Mouse (Mus musculus): ENCODE data around the gene Pitpnc1.

Pitpnc1 gene

GRCm38 (mm10) chr11:107237532-107237931 is 233.0 kb downstream of the Pitpnc1 start:
- no peak for ATAC-seq (ENCODE audit: low TSS enrichment)

- no peak for ATAC-seq (ENCODE audit: low TSS enrichment)
Observed at GRCm38 (mm10) chr11:107233252-107233890, 237.1 kb downstream of the Pitpnc1 start.

DNA sequence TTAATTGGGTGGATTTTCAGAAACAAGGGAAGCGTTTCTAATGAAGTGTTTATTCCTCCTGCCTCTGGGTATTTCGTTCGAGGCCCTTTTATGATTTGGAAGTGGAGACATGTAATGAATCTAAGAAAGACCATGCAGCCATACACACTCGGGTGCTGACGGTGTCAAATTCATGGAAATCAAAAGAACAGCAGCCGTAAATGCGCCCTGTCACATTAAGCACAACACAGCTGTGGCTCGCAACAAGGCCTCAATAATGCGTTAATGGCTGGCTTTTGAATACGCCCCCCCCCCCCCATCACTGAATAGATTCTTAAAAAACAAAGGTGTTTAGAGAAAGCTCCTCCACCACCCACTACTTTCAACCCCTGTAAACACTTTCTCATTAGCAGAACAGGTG is 240.4 kb downstream of the Pitpnc1 start:
- no peak for ATAC-seq (ENCODE audit: low TSS enrichment)

DNA sequence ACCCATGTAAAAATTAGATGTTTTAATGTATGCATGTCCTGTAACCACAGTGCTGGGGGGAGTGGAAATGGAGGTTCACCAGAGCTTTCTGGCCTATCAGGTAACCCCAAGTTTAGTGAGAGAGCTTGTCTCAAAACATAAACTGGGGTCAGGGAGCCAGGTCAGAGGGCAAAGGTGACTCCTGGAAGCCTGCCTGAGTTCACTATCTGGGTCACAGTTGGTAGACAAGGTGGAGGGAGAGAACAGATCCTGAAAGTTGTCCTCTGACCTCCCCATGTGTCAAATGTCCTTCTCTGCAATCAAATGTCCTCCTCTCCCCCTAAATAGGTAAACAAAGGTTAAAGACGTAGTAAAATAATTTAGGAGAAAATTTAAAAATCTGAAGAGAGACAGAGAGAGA is 244.1 kb downstream of the Pitpnc1 start:
- no peak for ATAC-seq (ENCODE audit: low TSS enrichment)

- ATAC-seq (ENCODE audit: low TSS enrichment) = no peak
Observed at GRCm38 (mm10) chr11:107226013-107226412, 244.5 kb downstream of the Pitpnc1 start.

DNA sequence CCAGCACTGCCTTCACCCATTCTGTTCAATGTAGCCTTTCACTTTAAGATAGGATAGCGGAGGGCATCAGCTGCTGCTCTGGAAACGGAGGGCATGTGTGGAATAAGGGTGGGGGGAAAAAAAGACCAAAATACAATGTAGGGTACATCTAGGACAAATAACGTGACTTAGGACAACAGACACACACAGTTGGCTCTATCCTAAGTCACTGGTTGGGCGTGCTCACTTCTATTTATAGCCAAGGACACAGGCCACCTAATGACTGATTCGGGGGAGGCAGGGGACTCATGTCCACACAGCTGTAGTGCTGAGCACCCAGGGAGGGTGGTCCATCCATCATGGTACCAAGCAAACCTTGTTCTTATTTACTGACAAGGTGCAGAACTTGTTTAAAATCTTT is 245.2 kb downstream of the Pitpnc1 start:
- no peak for ATAC-seq (ENCODE audit: low TSS enrichment)

DNA sequence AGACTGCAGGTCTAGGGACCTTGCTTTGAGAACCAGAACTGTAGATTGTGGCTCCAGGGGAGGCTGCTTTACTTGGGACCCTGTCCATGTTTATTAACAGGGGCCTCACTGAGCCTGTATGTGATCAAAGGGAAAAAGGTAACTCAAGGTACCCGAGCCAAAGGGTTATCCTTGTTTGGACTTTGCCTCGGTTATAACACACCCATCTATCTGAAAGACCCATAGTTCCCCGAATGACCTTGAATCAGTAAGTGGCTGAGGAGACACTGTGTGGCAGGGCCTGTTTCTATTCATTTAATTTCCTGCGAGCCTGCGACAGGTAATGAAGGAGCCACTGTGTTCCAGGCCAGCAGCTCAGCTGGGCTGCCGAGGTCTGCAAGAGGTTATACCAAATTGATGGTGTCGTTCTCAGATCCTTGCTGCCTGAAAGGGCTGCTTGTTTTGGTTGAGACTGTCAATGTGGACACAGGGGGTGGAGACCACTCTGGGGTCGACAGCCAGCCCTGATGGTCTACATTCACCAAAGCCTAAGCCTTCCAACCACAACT is 246.8 kb downstream of the Pitpnc1 start:
- no peak for ATAC-seq (ENCODE audit: low TSS enrichment)

DNA sequence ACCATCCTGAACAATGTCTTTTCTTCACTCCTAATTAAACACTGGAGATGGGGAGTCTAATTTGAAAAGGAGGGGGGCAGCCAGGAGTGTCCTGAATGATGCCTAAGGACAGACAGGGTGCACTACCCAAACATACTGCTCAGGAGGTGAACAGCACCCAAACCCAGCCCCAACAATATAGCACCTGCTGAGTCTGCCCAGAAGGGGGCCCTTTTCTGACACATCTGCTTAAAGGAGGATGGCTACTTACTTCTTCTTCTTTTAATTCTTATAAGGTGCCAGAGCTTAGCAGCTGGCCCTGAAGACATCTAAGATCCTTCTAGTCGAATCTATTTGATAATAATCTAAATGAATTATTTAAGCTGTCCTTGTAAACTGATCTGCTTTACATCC is 247.3 kb downstream of the Pitpnc1 start:
- no peak for ATAC-seq (ENCODE audit: low TSS enrichment)

DNA sequence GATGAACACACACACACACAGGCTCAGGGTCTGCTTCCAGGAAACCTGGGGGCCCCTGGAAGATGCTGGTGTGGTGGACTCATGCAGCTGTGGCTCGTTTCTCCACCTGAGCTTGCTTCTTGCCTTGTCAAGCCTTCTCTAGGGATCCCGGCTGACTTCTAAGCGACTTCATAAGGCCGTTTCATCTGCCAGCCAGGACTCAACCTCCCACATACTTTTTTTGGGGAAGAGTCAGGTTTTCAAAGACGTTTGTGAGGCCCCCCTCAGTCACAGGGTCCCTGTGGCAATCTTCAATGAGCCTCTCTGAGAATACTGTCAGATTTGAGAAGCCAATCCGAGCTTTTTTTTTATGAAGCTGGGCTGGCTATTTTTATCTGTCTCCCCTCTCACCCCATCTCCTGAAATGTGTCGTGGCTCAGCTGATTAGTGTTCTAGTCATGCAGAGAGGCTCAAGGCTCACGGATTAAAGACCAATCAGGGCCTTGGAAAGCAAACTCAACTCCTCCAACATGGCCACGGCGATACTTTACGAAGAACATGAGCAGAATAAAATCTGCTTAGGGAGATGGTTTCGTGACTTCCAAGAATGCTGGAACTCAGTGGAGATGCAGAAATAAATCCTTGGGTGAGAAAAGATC is 247.8 kb downstream of the Pitpnc1 start:
- ATAC-seq (ENCODE audit: low TSS enrichment) = no peak

DNA sequence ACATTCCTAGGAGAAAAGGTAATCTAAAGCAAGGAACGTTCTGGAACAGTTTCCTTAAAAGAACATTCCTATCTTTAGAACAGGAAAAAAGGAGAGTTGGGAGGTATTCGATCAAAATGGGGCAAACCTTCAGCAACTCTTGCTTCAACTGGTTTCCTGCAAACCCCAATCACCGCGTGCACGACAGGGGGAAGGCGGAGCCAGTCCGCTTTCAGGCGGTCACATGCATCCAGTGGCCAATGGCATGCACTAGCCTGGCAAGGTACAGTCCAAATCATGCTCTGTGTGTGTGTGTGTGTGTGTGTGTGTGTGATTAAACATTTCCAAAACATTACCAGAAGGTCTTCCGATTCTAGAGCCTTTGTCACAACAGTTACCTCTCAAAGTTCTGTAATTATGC is 255.4 kb downstream of the Pitpnc1 start:
- no peak for ATAC-seq (ENCODE audit: low TSS enrichment)

DNA sequence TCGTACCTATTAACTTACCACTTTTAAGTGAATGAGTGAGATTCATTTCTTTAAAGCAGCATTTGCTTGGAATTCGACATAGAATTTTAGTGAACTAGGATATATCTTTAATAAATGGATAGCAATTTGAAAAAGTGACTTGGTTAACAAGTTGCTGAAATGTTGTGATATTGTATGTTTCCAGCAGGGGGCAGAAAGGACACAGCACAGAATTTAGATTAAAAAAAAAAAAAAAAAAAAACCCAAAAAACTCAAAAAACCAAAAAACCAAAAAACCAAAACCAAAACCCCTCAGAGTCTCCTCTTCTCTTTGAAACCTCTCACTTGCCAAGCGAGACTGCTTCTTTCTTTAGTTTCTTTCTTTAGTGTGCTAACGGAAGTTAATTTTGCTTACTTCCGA is 256.8 kb downstream of the Pitpnc1 start:
- no peak for ATAC-seq (ENCODE audit: low TSS enrichment)

DNA sequence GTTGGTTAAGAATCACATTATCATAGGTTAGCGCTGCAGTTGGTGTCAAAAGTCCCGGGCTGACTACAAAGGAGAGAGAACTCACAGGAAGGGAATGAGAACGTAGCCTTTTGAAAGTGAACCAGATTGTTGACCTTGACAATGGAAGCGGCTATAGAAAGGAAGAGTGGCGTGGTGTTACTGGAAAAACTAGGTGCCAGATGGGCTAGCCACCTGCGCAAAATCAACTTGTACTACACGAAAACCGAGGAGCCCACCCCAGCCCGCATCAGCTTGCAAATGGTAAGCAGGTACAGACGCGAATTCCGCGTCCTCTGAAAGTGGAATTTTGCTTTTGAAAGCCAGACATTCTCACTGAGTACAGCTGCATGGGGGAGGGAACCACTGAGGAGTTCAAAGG is 260.7 kb downstream of the Pitpnc1 start:
- peak; percentile 27; the same call in 1 of the 2 replicates for ATAC-seq (ENCODE audit: low TSS enrichment)

DNA sequence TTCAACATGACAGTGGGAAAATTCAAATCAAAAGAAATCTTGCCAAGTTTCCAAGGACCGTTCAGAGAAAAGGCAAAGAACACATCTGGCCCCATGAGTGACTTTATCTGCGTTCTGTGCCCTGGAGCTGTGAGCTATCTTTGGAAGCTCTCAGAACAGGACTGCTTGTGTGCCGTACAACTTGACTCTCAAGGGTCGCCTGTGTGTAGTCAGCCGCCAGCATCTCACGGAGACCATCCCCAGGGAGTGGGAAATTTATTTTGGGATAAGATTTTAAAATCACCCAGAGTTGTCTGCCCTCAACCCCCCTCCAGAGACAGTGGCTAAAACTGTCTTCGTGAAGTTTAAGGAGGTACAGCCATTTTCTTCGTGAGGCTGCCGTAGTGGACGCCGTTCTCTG is 268.7 kb downstream of the Pitpnc1 start:
- ATAC-seq (ENCODE audit: low TSS enrichment) = no peak

- ATAC-seq (ENCODE audit: low TSS enrichment) = no peak
Observed at GRCm38 (mm10) chr11:107199281-107199680, 271.2 kb downstream of the Pitpnc1 start.

DNA sequence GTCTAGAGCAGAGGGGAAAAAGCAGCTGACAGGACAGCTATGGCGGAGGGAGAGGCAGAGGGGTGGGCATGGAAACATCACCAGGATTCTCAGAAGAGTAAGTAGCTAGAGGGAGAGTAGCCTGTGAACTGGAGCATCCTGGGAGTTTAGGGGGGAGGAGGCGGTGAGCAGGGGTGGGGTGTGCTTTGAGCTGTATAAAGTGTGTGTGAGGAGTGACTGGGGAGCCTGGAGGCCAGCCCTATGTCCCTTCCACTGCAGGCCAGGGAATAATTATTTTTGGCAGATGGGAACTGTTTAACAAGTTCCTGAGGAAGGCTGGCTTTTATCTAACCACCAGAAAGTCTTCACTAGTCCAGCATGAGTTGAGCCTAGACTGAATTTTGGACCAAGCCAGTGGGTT is 275.2 kb downstream of the Pitpnc1 start:
- ATAC-seq (ENCODE audit: low TSS enrichment) = no peak

DNA sequence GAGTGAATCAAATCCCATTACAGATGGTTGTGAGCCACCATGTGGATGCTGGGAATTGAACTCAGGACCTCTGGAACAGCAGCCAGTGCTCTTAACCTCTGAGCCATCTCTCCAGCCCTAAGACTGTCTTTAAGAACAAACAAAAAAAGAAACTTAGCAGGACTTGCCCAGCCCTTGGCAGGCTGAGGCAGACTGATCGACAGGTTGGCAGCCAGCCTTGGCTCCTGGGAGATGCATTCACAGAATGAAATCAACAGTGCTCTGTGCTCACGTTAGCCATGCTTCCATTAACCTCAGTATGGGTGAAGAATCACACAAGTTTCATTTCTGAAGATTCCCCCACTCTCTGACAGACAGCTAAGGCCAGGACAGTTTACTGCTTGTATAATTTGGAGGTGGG is 280.1 kb downstream of the Pitpnc1 start:
- no peak for ATAC-seq (ENCODE audit: low TSS enrichment)

GRCm38 (mm10) chr11:107188565-107189552 is 281.6 kb downstream of the Pitpnc1 start, which contains the start of gene Nol11:
Gene Nol11 (minus strand): TSS chr11:107189381.
- ATAC-seq (ENCODE audit: low TSS enrichment) = peak; percentile 99

GRCm38 (mm10) chr11:107183777-107184176 is 286.7 kb downstream of the Pitpnc1 start:
- ATAC-seq (ENCODE audit: low TSS enrichment) = no peak

- ATAC-seq (ENCODE audit: low TSS enrichment) = no peak
Observed at GRCm38 (mm10) chr11:107161215-107161614, 309.3 kb downstream of the Pitpnc1 start.

GRCm38 (mm10) chr11:107159034-107159433 is 311.5 kb downstream of the Pitpnc1 start:
- ATAC-seq (ENCODE audit: low TSS enrichment) = no peak

Data from frontal cortex, adult (tissue).